ENCODE assay signal across 9 mouse cellular contexts in genomic region chr14:31531506-31532148, GRCm38 (mm10). TPM values are rescaled to one million over a fixed set of nuclear protein-coding genes. Genes with fewer than 3 reads are reported as not detected.
A peak's percentile ranks its signal among the peaks of the same experiment; 100 is the strongest.
DNase-seq lines count a peak whose midpoint lies in the region; ATAC-seq lines count a peak whose summit lies in the region.
"Had no signal": no experiment of that assay in that cellular context is flagged by ENCODE, and none has a peak within 500 bp of the region (broad histone marks: within the 10 kb centered on the region; RNA-seq: fewer than 3 reads in every experiment).

No protein-coding gene starts in this region.

- H3K9ac ChIP-seq in heart, embryonic 11.5 days (ENCODE audit: low read depth, low read length), result no peak overlapping the region
- H3K9ac ChIP-seq in intestine, embryonic 16.5 days (ENCODE audit: low read depth, low read length), result no peak overlapping the region
- no peak overlapping the region for H3K9ac ChIP-seq in lung, embryonic 16.5 days (ENCODE audit: low read length)

- no peak overlapping the region for H3K27ac ChIP-seq in heart, embryonic 11.5 days (ENCODE audit: low read depth, low read length)
- peak overlapping the region; percentile 73 for H3K27ac ChIP-seq in intestine, embryonic 16.5 days (ENCODE audit: low read length)
- no peak overlapping the region for H3K27ac ChIP-seq in lung, embryonic 16.5 days (ENCODE audit: low read length)
- no peak overlapping the region for H3K27ac ChIP-seq in midbrain, embryonic 10.5 days (replicated peaks)

- no peak overlapping the region for H3K4me3 ChIP-seq in heart, embryonic 11.5 days (ENCODE audit: low read depth, low read length)
- H3K4me3 ChIP-seq in intestine, embryonic 16.5 days (ENCODE audit: low read length), result no peak overlapping the region
- no peak overlapping the region for H3K4me3 ChIP-seq in lung, embryonic 16.5 days (ENCODE audit: low read length)
- H3K4me3 ChIP-seq in midbrain, embryonic 10.5 days, result no peak overlapping the region

- no peaks in the 10 kb centered on the region for H3K27me3 ChIP-seq in heart, embryonic 11.5 days (ENCODE audit: control insufficient read depth, insufficient read depth, low read length)
- no peaks in the 10 kb centered on the region for H3K27me3 ChIP-seq in intestine, embryonic 16.5 days (replicated peaks; ENCODE audit: control insufficient read depth, insufficient read depth, low read length)
- H3K27me3 ChIP-seq in lung, embryonic 16.5 days (ENCODE audit: control insufficient read depth, insufficient read depth, low read depth, low read length), result no peaks in the 10 kb centered on the region
- H3K27me3 ChIP-seq in midbrain, embryonic 10.5 days (ENCODE audit: low read depth, poor library complexity, severe bottlenecking), result no peaks in the 10 kb centered on the region

- WGBS in heart, embryonic 11.5 days (ENCODE audit: insufficient replicate concordance), result 57% methylated on average over 12 of the region's 12 CpGs
- WGBS in intestine, embryonic 16.5 days, result 59% methylated on average over 12 of the region's 12 CpGs
- WGBS in lung, embryonic 16.5 days, result 36% methylated on average over 12 of the region's 12 CpGs
- WGBS in midbrain, embryonic 10.5 days, result 75% methylated on average over 12 of the region's 12 CpGs

- H3K4me1 ChIP-seq in heart, embryonic 11.5 days (ENCODE audit: control insufficient read depth, insufficient read depth, low read length), result no peaks in the 10 kb centered on the region; the same call in 1 of the 2 replicates
- 0 out of 2 replicates have a peak, but pooled peaks cover 4% of the 10 kb centered on the region for H3K4me1 ChIP-seq in intestine, embryonic 16.5 days (ENCODE audit: control insufficient read depth, insufficient read depth, low read length)
- no peaks in the 10 kb centered on the region; the same call in 1 of the 2 replicates for H3K4me1 ChIP-seq in lung, embryonic 16.5 days (replicated peaks; ENCODE audit: control insufficient read depth, insufficient read depth, low read length)
- 0 out of 2 replicates have a peak, but pooled peaks cover 2% of the 10 kb centered on the region for H3K4me1 ChIP-seq in midbrain, embryonic 10.5 days

- H3K4me2 ChIP-seq in heart, embryonic 11.5 days, result no peak overlapping the region
- no peak overlapping the region for H3K4me2 ChIP-seq in intestine, embryonic 16.5 days (ENCODE audit: low read depth, low read length)
- H3K4me2 ChIP-seq in lung, embryonic 16.5 days (ENCODE audit: low read depth, low read length), result no peak overlapping the region

- no peak for ATAC-seq in heart, embryonic 11.5 days (replicated peaks; ENCODE audit: insufficient number of reproducible peaks, low FRiP score, low TSS enrichment)
- ATAC-seq in intestine, embryonic 16.5 days, result 0 out of 2 replicates have a peak, but pooled peaks have one; percentile 24
- ATAC-seq in lung, embryonic 16.5 days (ENCODE audit: low read depth), result peak; percentile 41; the same call in 1 of the 2 replicates

- H3K36me3 ChIP-seq in heart, embryonic 11.5 days (ENCODE audit: control insufficient read depth, insufficient read depth, low read length), result no peaks in the 10 kb centered on the region
- H3K36me3 ChIP-seq in intestine, embryonic 16.5 days (ENCODE audit: control insufficient read depth, insufficient read depth, low read length), result no peaks in the 10 kb centered on the region
- no peaks in the 10 kb centered on the region for H3K36me3 ChIP-seq in lung, embryonic 16.5 days (ENCODE audit: control insufficient read depth, insufficient read depth, low read length)
- no peaks in the 10 kb centered on the region for H3K36me3 ChIP-seq in midbrain, embryonic 10.5 days

- DNase-seq in heart, adult 8-10 months (ENCODE audit: low spot score), result peak; percentile 24
- DNase-seq in thymus, postnatal 10 days (ENCODE audit: low spot score in 2 of 2), result peak; percentile 86 to 90
- no peak for DNase-seq in ovary, postnatal 36 days (ENCODE audit: low spot score)
- DNase-seq in midbrain, embryonic 10.5 days (ENCODE audit: low spot score), result no peak
- no peak for DNase-seq in layer of hippocampus, postnatal 36 days

- no peaks in the 10 kb centered on the region for H3K9me3 ChIP-seq in heart, embryonic 11.5 days (replicated peaks; ENCODE audit: control insufficient read depth, low read length)
- no peaks in the 10 kb centered on the region for H3K9me3 ChIP-seq in intestine, embryonic 16.5 days (ENCODE audit: control insufficient read depth, low read length)
- no peaks in the 10 kb centered on the region for H3K9me3 ChIP-seq in lung, embryonic 16.5 days (ENCODE audit: control insufficient read depth, low read length)
- no peaks in the 10 kb centered on the region for H3K9me3 ChIP-seq in midbrain, embryonic 10.5 days (replicated peaks)

RNA-seq across cellular contexts. Expression of gene Mettl6, which starts 36.8 kb away (rescaled TPM):
- 10 to 100 TPM in 3 of 4 experiments, 1 to 10 TPM in 1; 8.2 to 11.8 (median 10.6) TPM for total RNA-seq in heart, adult 8-10 months (2022)
- polyA plus RNA-seq in heart, embryonic 11.5 days (2014; fragmentation: Nextera tagmentation; extraction: Ambion mirVana), result 52.2 and 58.3 TPM in 2 replicates
- 44.6 TPM in 2 replicates for polyA plus RNA-seq in intestine, embryonic 16.5 days (2015; fragmentation: Nextera tagmentation; extraction: Ambion mirVana)
- polyA plus RNA-seq in lung, embryonic 16.5 days (2015; fragmentation: Nextera tagmentation; extraction: Ambion mirVana), result 50.3 and 54.3 TPM in 2 replicates
- 80.7 and 81.5 TPM in 2 replicates for polyA plus RNA-seq in midbrain, embryonic 10.5 days (2016; fragmentation: Nextera tagmentation; extraction: Ambion mirVana)
- total RNA-seq in layer of hippocampus, postnatal 36 days (2021), result 10 to 100 TPM; 25.0 to 29.4 TPM

RNA-seq across cellular contexts. Expression of gene Eaf1, which starts 37.4 kb away (rescaled TPM):
- 10 to 100 TPM; 10.4 to 15.2 (median 11.9) TPM for total RNA-seq in heart, adult 8-10 months (2022)
- polyA plus RNA-seq in heart, embryonic 11.5 days (2014; fragmentation: Nextera tagmentation; extraction: Ambion mirVana), result 16.6 and 19.3 TPM in 2 replicates
- polyA plus RNA-seq in intestine, embryonic 16.5 days (2015; fragmentation: Nextera tagmentation; extraction: Ambion mirVana), result 17.9 and 19.3 TPM in 2 replicates
- 21.0 and 21.3 TPM in 2 replicates for polyA plus RNA-seq in lung, embryonic 16.5 days (2015; fragmentation: Nextera tagmentation; extraction: Ambion mirVana)
- 21.6 and 21.8 TPM in 2 replicates for polyA plus RNA-seq in midbrain, embryonic 10.5 days (2016; fragmentation: Nextera tagmentation; extraction: Ambion mirVana)
- total RNA-seq in layer of hippocampus, postnatal 36 days (2021), result 10 to 100 TPM; 14.5 to 16.3 TPM

RNA-seq across cellular contexts. Expression of gene Colq, which starts 59.5 kb away (rescaled TPM):
- total RNA-seq in heart, adult 8-10 months (2022), result 10 to 100 TPM in 2 of 4 experiments, 1 to 10 TPM in 2; 6.1 to 16.6 (median 11.6) TPM
- polyA plus RNA-seq in heart, embryonic 11.5 days (2014; fragmentation: Nextera tagmentation; extraction: Ambion mirVana), result 4.7 and 6.8 TPM in 2 replicates
- 0.92 and 1.0 TPM in 2 replicates for polyA plus RNA-seq in intestine, embryonic 16.5 days (2015; fragmentation: Nextera tagmentation; extraction: Ambion mirVana)
- polyA plus RNA-seq in lung, embryonic 16.5 days (2015; fragmentation: Nextera tagmentation; extraction: Ambion mirVana), result 1.2 and 1.6 TPM in 2 replicates
- 0.05 and 0.16 TPM in 2 replicates for polyA plus RNA-seq in midbrain, embryonic 10.5 days (2016; fragmentation: Nextera tagmentation; extraction: Ambion mirVana)
- under 1 TPM; 0.15 to 0.35 TPM for total RNA-seq in layer of hippocampus, postnatal 36 days (2021)
- total RNA-seq: MEL had no signal

Comparison
In these comparisons a context has a peak if more than half of its experiments do, and no peak if none do; other contexts are left out.
1. DNase-seq: peak in heart, adult 8-10 months (single experiment) and thymus, postnatal 10 days (2 of 2); none in ovary, postnatal 36 days (single experiment), midbrain, embryonic 10.5 days (single experiment) and layer of hippocampus, postnatal 36 days (0 of 2).